Mouse (Mus musculus) adrenal gland, adult 18-20 months (tissue): ENCODE measurements at regions not wholly inside any gene's neighbourhood (a gene's known extent, or its start where the extent isn't known, plus 50 kb on each side); places are given as distances from the start of the nearest gene placed in this dataset.
A peak's percentile ranks its signal among the peaks of the same experiment; 100 is the strongest.

ENCODE experiments used
- DNase-seq, 2 experiments: peaks; one replicate each; pipeline ENCODE4 v3.0.0; 2021 to 2022; ENCODE audit warnings: low spot score in 2 of 2

DNA sequence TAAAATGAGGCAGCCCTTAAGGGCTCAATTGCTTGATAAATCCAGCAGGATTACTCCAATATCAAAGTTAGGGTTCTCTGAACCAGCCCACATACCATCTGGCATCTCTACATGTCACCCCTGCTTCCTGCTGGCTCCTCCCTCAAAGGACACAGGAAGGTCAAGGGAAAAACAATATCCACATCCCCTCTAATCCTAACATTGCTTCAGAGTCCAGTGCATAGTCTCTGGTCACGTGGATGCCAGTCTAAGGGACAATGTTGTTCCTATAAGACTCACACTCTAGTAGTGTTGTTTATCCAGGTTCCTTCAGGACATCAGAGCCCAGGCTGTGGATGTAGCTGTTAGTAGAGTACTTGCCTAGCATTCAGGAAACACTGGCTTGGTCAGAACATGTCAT is 124.9 kb upstream of the Foxa2 start:
- DNase-seq, result no peak

DNA sequence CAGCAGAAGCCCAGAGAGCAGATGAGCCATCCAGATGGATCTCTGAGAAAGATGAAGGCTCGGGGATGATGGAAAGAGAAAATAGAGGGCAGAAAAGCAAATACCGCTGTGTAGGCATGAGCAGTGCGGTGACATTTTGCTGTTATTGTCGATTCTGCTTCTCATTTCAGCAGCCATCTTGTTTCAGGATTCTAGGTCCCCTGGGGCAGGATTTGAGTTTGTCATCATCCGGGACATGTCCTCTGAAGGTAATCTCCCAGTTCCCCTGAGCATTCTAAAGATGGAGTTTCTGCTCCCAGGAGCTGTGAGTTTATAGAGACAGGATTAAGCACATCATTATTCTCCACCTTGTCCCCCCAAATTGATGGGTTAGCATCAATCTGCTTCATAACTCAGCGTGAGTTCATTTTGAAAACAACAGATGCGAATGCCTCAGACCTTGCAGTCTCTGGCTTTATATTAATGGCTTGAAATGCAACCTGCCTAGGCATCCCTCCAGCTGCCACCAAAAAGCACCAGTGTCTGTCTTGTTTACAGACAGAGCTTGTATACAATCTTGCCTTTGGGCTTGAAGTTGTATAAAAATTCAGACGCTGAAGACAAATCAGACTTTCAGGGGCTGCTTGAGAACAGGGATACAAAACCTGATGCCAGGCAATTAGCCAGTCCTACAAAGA is 128.6 kb upstream of the Foxa2 start:
- DNase-seq, result no peak

GRCm38 (mm10) chr2:148180245-148180644 is 133.5 kb upstream of the Foxa2 start:
- no peak for DNase-seq

GRCm38 (mm10) chr2:148181518-148181917 is 134.7 kb upstream of the Foxa2 start:
- DNase-seq, result no peak

DNA sequence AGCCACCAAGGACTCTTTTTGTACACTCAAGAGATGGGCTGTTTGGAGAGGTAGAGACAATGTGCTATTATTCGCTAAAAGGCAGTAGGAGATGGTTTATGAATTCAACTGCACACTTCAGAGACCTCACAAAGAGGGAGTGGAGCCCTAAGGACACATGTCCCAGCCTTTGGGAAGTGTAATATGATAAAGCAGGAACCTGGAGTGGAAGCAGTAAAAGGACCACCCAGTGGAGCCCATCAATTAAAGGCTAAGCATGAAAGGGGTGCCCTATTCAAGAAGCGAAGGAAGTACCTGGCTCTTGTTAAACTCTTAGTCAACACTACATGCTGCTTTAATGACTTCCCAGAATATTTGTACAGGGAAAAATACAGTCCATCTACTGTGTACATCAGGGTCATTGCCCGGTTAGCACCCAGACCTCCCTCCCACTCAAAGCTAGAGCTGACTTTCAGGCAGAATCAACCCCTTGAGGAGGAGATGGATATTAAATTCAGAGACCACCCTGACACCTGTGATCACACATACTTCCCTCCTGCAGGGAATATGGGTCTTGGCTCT is 135.8 kb upstream of the Foxa2 start:
- no peak for DNase-seq

- no peak for DNase-seq
These were observed 138.0 kb upstream of the Foxa2 start for GRCm38 (mm10) chr2:148184801-148185212.

DNA sequence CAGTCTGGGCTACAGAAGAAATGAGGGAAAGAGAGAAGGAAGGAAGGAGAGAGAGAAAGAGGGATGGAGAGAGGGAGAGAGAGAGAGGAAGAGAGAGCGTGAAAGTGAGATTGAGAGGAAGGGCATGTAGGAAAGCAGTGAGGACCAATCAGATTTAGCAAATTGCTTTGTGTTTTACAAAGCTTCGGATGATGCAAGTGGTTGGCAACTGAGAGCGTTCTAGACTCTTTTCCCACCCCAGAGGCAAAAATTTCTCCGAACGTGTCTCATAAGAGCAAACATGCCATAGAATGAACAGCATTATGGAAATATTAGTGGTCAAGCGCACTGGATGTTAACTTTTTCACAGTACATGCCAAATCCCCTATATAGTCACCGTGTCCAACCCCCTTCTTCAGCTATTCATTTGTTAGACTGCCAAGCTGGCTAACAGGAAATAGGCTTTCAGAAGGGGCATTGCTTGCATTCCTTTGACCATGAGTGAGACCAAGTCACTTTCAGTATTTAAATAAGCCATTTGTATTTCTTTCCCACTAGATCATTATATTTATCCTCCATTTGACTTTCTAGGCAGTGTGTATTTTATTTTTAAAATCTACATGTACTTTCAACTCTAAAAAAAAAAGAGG is 139.7 kb upstream of the Foxa2 start:
- DNase-seq, result no peak

DNA sequence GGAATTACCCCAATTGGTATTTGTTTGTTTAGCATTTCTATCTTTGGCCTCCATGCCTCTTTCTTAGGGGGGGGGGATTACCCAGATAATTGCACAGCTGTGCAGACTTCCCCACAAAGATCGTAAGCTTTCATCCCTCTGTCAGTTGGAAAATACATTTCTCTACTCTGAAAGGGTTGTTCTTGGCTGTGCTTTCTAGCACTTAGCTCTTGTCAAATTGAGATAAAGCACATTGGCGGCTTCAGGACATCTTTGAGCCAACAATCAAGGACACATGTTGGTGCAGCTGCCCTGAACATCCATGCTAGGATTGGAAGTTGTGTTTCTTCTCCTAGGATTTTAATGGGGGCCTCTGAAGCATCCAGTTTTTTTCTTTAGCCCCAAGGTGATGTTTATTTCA is 142.1 kb upstream of the Foxa2 start:
- DNase-seq, result no peak

DNA sequence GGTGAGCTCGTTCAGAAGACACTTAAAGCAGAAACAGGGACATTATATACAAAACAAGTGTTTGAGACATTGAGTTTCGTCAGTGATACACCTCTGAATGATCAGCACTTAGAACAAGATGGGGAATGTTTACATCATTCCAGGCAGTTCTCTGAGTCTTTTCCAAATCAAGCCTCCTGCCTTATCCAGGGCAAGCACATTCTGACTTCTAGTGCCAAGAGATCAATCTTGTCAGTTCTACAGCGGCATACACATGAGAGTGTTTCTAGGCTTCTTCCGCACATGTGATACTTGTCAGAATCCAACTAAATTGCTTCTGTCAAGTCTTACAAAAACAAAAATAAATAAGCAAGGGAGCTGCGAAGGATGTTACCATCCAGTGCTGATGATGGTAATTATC is 142.5 kb upstream of the Foxa2 start:
- DNase-seq, result no peak

GRCm38 (mm10) chr2:148192946-148193345 is 146.2 kb upstream of the Foxa2 start:
- no peak for DNase-seq

GRCm38 (mm10) chr2:148197375-148198015 is 150.7 kb upstream of the Foxa2 start:
- peak in 1 of 2 experiments; percentile 5 for DNase-seq

GRCm38 (mm10) chr2:148206633-148207032 is 159.9 kb upstream of the Foxa2 start:
- no peak for DNase-seq

DNA sequence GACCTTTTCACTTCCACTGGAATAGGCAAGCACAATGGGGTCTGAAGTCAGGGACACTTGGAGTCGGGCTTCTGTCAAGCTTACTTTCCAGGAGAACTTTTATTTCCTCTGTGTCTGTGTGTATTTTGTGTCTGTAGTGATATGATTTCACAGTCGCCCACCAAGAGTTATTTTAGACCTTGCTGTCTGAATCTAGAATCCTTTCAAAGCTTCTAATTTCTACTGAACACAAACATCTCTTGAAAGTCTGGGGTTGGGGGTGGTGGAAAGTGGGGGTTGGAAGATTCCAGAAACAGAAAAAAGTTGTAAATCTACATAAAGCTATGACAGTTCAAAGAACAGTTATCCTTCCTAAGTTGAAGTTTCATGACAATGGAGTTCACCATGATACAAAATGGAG is 164.0 kb upstream of the Foxa2 start:
- DNase-seq, result no peak

- no peak for DNase-seq
These were observed 170.4 kb upstream of the Foxa2 start for GRCm38 (mm10) chr2:148217136-148217535.

GRCm38 (mm10) chr2:148233691-148234300 is 161.3 kb upstream of the Sstr4 start:
- DNase-seq, result no peak

DNA sequence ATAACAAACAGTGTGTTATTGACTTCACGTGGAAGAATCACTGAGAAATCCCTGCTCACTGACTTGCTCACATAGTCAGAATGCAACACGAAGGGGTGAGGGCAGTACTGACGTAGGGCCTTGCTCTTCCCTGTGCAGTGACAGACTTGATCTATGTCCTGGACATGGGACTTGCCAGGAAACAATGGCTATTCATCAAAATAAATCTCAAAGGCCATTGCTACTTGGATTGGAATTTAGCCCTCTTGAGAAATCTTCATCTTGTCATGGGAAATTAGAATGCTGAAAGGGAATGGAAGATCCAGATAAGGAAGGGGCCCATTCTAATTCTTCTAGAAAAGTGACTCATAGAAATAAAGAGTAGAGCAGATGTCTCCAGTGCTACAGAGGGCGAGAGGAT is 158.0 kb upstream of the Sstr4 start:
- no peak for DNase-seq

DNA sequence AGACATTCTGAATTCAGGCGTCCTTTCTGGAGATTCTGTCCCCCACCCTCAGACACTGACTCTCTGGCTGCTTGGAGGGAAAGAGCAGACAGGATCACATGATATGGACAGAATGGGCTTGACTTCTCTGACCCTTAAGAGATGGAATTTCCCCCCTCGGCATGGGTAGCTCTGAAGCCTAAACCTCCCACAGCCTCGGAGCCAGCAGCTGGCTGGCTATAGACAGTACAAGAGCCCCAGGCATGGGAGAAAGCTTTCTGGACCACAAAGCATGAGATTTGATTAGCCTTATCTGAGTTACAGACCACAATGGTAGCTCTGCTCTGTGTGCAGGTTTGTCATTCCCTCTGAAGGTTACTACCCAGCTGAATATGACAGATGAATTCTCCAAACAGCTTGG is 156.1 kb upstream of the Sstr4 start:
- no peak for DNase-seq

- DNase-seq, result no peak
These were observed 152.9 kb upstream of the Sstr4 start for GRCm38 (mm10) chr2:148242242-148242641.

- no peak for DNase-seq
These were observed 149.6 kb upstream of the Sstr4 start for GRCm38 (mm10) chr2:148245575-148245974.

- DNase-seq, result no peak
These were observed 144.2 kb upstream of the Sstr4 start for GRCm38 (mm10) chr2:148250902-148251301.

DNA sequence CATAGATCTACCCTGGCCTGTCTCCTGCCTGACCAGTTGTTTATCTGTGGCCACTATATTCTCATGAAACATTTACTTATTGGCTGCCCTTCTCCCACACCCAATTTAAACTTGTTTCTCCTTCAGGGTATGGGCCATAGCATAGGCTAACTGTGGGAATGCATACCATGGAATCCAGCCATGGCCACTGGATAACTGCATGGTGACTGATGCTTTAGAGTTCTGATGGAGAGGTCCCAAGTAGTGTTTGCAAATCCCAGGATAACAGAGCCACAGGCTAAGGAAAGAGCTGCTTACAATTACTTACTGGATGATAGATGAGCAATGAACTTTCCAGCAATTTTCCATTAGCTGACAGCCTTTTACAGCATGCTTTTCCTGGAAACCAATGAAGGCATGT is 139.5 kb upstream of the Sstr4 start:
- DNase-seq, result no peak
